Mouse (Mus musculus): ENCODE measurements around the gene Fam227b.

The Fam227b gene

GRCm38 (mm10) chr2:125975808-125976345 lies 175.9 kb downstream of the Fam227b start:
- no peak for DNase-seq

DNA sequence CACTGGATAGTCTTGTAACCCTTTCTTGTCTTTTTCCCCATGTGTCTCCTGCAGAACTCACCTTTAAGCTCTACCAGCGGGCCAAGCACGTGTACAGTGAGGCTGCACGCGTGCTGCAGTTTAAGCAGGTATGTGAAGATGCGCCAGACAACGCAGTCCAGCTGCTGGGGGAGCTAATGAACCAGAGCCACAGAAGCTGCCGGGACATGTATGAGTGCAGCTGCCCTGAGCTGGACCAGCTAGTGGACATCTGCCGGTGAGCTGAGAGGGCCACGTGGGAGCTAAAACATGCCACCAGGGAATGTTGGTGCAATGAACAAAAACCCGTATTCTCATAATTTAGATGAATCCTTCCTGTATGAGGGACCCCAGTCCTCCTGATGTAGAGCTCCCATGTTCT lies 176.6 kb downstream of the Fam227b start:
- DNase-seq, result no peak

DNA sequence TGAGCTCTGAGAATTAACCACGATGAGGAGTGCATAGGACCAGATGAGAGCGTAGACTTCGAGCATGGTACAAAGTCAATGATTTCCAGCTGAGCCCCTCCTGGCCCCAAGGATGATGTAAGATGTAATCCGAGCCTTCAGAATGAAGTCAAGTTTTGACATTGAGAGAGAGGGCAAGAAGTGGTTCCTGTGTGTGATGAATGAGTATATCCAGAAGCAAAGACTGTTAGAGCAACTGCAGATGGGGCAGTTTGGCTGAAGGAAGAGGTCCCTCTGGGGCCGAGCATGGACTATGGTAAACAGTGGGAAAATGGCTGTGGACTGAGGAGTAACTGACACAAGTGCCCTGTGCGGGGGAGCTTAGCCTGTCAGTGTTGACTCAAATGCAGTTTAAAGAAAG lies 178.6 kb downstream of the Fam227b start:
- no peak for DNase-seq

DNA sequence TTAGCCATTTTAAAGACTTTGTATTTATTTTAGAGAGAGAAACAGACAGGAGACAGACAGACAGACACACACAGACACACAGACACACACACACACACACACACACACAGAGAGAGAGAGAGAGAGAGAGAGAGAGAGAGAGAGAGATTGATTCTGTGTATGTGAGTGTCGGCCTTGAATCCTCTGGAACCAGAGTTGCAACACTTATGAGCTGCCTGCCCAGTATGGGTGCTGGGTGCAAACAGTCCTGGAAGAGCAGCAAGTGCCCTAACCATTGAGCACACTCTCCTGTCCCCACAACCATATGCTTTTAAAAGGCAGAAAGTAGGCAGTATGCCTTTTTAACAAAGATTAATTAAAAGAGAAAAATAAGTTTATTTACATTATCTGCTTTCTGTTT lies 183.0 kb downstream of the Fam227b start:
- no peak for DNase-seq

DNA sequence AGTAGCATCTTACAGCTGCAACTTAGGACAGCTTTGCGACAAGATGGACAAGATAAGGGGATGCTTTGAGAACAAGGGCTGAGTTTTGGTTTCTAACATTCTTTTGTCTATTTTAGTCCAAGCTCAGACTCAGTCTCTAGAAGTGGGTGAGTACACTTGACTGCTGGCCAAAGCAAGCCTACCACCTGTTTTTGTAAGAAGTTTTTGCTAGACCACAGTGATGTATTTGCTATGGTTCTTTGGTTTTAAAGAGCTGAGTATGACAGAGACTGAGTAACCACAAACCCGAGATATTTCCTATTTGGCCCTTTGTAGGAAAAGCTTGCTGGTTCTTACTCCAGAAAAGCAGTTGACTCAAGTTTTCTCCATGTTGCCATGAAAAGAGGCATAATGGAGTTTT lies 203.6 kb downstream of the Fam227b start:
- DNase-seq, result no peak

- no peak for DNase-seq
Measured at GRCm38 (mm10) chr2:125943301-125943700, 208.5 kb downstream of the Fam227b start.

DNA sequence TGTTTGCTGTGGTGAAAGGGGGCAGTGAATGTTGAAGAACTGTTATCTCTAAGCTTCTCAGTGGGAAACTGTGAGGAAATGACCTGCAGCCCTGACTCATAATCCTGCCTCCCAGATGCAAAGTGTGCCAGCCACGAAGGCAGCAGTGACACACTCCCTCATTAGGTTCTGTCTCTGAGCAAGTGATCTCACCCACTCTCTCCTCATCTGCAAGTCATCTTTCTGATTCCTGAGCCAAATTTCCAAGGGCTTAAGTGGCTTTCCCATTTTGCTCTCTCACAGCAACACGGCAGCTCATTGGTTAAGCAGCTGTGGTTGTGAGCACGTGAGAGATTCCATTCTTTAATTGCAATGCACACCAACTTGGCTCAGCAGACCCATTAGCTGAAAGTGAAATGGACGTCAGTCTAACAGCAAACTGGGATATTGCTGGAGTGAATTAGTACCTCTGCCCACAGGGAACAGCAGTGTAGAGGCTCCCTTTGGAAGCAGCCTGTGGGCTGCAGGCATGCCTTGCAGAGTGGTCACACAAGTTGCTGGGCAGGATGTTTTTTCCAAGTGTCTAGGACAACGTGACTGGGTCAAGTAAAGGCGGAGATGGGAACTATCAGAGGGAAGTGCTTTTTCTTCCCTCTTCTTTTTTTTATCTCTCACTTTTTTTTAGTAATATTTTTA lies 210.6 kb downstream of the Fam227b start:
- DNase-seq, result no peak

GRCm38 (mm10) chr2:125938993-125939642 lies 212.7 kb downstream of the Fam227b start:
- DNase-seq, result no peak

- DNase-seq, result no peak
Measured at GRCm38 (mm10) chr2:125936396-125936795, 215.4 kb downstream of the Fam227b start.

DNA sequence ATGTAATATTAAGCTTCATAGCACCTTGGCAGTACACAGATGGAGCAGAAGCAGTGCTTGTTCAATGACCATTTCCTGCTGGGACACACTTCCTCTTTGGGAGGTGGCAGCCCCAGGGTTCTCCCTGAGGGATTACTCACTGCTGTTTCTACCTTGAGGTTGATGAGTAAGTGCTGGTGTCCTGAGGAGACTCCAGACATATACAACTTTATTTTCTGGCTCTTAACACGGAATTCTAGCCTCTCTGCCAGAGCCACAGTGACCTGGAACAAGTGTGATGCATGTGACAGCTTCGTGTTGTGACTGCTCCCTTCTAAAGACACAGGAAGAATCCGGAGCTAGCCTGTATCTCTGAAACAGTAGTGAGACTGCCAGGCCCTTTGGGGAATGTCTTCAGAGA lies 217.8 kb downstream of the Fam227b start:
- no peak for DNase-seq
